Mouse (Mus musculus): ENCODE results near the gene Gas6. TPM values are rescaled to one million over a fixed set of nuclear protein-coding genes. Genes with fewer than 3 reads are reported as not detected.

Gas6 gene
- 17.7 and 19.2 TPM in 2 replicates for polyA plus RNA-seq (2014; fragmentation: Nextera tagmentation; extraction: Ambion mirVana)

DNA sequence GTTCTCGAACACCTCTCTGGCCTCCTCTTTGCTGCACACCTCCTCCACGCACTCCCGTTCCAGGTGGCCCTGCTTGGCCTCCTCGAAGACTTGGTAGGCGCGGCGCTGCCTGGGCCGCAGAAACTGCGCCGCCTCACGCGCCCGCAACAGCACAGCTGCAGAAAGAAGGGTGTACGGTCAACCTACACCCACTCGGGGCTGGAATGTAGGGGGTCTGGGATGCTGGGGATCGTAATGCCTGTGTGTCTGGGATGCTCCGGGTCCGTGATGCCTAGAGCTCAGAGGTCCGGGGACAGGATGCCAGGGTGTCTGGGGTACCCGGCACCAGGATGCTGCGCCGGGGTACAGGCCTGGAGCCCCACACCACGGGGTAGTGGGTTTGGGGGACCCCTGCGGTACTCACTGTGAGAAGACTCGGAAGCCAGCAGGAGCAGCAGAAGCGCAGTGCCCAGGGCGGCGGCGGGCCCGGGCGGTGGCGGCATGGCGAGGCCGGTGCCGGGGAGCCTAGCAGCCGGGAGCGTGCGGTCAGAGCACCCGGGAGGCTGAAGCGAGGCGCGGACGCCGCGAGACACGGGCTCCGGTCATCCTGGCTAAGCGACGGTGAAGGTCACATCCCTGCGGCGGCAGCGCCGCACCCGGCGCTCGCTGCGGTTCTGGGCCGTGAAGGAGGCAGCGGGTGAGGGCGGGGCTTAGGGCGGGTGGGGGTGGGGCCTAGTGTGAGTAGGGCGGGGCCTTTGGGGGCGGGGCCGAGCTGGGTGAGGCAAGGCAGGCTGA, at the start of gene Gas6:
Gas6 (minus strand) TSS at position 633 of the 774 bp plus-strand sequence.
- Histone ChIP-seq H3K9ac (replicated peaks; ENCODE audit: low read length) (peak within 1 kb of the TSS; percentile 68), H3K4me2 (ENCODE audit: low read length) (peak within 1 kb of the TSS; percentile 78), H3K4me1 (ENCODE audit: control insufficient read depth, insufficient read depth, low read length) (peaks cover 14% of the 10 kb centered on the region; the same call in 1 of the 2 replicates), H3K27ac (replicated peaks; ENCODE audit: low read depth, low read length) (no peak within 1 kb of the TSS; the same call in 1 of the 2 replicates), H3K4me3 (replicated peaks; ENCODE audit: low read depth, low read length) (peak within 1 kb of the TSS; percentile 52), H3K36me3 (ENCODE audit: control insufficient read depth, insufficient read depth, low read length) (no peaks in the 10 kb centered on the region), H3K27me3 (ENCODE audit: control insufficient read depth, insufficient read depth, low read length) (peaks cover 12% of the 10 kb centered on the region), H3K9me3 (ENCODE audit: control insufficient read depth, low read length) (no peaks in the 10 kb centered on the region)
- WGBS, result 1% methylated on average over 64 of the region's 64 CpGs
- ATAC-seq (ENCODE audit: low FRiP score, low TSS enrichment) (peak; percentile 76), DNase-seq (peak; percentile 82)

DNA sequence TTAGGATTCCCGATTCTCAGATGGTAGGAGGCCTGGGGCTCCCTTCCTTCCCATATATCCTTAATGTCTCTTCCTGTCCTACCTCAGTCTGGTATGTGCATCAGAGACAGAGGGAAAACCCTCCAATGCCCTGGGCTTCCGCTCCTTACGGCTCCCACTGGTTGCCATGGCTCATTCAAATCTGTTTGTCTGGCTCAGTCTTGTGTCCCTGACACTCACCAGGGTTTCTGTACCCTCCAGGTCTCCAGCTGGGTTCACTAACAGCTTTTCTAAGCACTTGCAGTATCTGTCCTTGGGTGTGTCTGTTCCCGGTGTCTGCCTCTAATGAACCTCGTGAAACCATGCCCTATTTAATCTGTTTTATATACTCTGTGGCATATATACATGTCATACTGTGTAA, 47.2 kb upstream of the Gas6 start:
- Histone ChIP-seq H3K27ac (replicated peaks; ENCODE audit: low read depth, low read length) (no peak overlapping the region), H3K4me3 (replicated peaks; ENCODE audit: low read depth, low read length) (no peak overlapping the region), H3K27me3 (ENCODE audit: control insufficient read depth, insufficient read depth, low read length) (no peaks in the 10 kb centered on the region), H3K4me2 (ENCODE audit: low read length) (no peak overlapping the region), H3K9ac (replicated peaks; ENCODE audit: low read length) (no peak overlapping the region), H3K9me3 (ENCODE audit: control insufficient read depth, low read length) (peaks cover 13% of the 10 kb centered on the region), H3K36me3 (ENCODE audit: control insufficient read depth, insufficient read depth, low read length) (no peaks in the 10 kb centered on the region), H3K4me1 (ENCODE audit: control insufficient read depth, insufficient read depth, low read length) (no peaks in the 10 kb centered on the region)
- DNase-seq (no peak), ATAC-seq (ENCODE audit: low FRiP score, low TSS enrichment) (no peak)
- WGBS, result 75% methylated on average over 5 of the region's 5 CpGs

DNA sequence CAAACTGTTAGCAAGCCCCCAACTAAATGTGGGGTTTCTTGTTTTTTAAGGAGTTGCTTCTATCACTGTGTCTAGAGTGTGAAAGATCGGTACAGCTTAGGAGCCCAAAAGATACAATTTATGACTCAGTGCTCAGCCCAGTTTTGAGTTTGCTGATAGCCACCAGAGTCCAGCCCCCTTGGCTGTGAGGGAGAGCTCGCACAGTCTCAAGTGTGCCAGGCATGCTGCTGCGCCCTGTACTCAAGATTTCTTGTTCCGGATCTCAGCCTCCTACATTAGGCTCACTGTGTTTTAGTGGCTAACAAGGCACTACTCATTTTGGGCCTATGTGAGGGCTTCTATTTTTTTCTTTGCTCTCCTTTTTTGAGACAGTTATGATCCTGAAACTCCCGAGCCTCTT, 45.8 kb upstream of the Gas6 start:
- no peak for ATAC-seq (ENCODE audit: low FRiP score, low TSS enrichment)
- Histone ChIP-seq H3K9ac (replicated peaks; ENCODE audit: low read length) (no peak overlapping the region), H3K36me3 (ENCODE audit: control insufficient read depth, insufficient read depth, low read length) (no peaks in the 10 kb centered on the region), H3K27me3 (ENCODE audit: control insufficient read depth, insufficient read depth, low read length) (no peaks in the 10 kb centered on the region), H3K9me3 (ENCODE audit: control insufficient read depth, low read length) (peaks cover 4% of the 10 kb centered on the region), H3K4me1 (ENCODE audit: control insufficient read depth, insufficient read depth, low read length) (no peaks in the 10 kb centered on the region), H3K27ac (replicated peaks; ENCODE audit: low read depth, low read length) (no peak overlapping the region), H3K4me2 (ENCODE audit: low read length) (no peak overlapping the region), H3K4me3 (replicated peaks; ENCODE audit: low read depth, low read length) (no peak overlapping the region)
- WGBS, result 84% methylated on average over 5 of the region's 5 CpGs
- no peak for DNase-seq

DNA sequence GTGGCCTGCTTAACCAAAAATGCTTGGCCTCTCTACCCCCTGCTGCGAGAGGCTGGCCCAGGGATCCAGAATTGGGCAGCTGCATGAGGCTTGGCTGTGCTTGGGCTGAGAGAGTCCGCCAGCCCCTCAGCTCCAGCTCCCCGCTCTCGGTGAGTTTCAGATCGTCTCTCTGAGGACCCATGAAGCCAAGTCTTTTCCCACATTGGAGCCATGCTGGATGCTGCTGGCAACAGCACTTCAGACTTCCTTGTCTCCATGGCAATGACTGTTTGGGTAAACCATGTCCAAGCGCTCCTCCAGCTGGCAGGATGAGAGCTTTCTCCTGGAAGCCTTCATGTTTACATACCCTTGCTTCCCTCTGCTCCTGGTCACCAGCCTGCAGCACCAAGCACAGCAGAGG, 44.5 kb upstream of the Gas6 start:
- WGBS, result 76% methylated on average over 6 of the region's 6 CpGs
- H3K4me2 ChIP-seq (ENCODE audit: low read length), result no peak overlapping the region
- H3K36me3 ChIP-seq (ENCODE audit: control insufficient read depth, insufficient read depth, low read length), result no peaks in the 10 kb centered on the region
- no peaks in the 10 kb centered on the region for H3K4me1 ChIP-seq (ENCODE audit: control insufficient read depth, insufficient read depth, low read length)
- H3K27ac ChIP-seq (replicated peaks; ENCODE audit: low read depth, low read length), result no peak overlapping the region
- H3K9ac ChIP-seq (replicated peaks; ENCODE audit: low read length), result no peak overlapping the region
- ATAC-seq (ENCODE audit: low FRiP score, low TSS enrichment) (no peak), DNase-seq (peak; percentile 34)
- H3K4me3 ChIP-seq (replicated peaks; ENCODE audit: low read depth, low read length), result no peak overlapping the region
- no peaks in the 10 kb centered on the region for H3K27me3 ChIP-seq (ENCODE audit: control insufficient read depth, insufficient read depth, low read length)
- no peaks in the 10 kb centered on the region for H3K9me3 ChIP-seq (ENCODE audit: control insufficient read depth, low read length)

DNA sequence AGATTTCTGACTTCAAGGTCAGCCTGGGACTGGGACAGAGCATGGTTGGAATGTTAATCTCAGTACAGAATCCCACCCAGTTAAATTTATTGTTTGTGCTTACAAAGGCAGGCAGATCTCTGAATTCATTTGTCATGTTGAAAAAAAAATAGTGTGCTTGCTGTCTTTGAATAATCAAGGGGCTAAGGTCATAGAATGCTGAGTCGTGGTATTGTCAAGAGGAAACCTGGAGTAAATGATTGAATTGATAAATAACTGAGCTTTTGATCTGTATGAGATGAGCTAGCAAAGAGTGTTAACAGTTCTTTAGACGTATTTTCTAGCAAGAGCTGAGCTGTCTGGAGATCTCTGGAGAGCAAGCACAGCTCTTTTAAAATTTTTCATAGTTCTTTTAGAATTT, 42.8 kb upstream of the Gas6 start:
- ATAC-seq (ENCODE audit: low FRiP score, low TSS enrichment) (no peak), DNase-seq (no peak)
- no peak overlapping the region for H3K4me3 ChIP-seq (replicated peaks; ENCODE audit: low read depth, low read length)
- no peaks in the 10 kb centered on the region for H3K4me1 ChIP-seq (ENCODE audit: control insufficient read depth, insufficient read depth, low read length)
- 35% methylated on average over 2 of the region's 2 CpGs for WGBS
- H3K9ac ChIP-seq (replicated peaks; ENCODE audit: low read length), result no peak overlapping the region
- H3K27me3 ChIP-seq (ENCODE audit: control insufficient read depth, insufficient read depth, low read length), result no peaks in the 10 kb centered on the region
- H3K36me3 ChIP-seq (ENCODE audit: control insufficient read depth, insufficient read depth, low read length), result no peaks in the 10 kb centered on the region
- no peak overlapping the region for H3K27ac ChIP-seq (replicated peaks; ENCODE audit: low read depth, low read length)
- H3K4me2 ChIP-seq (ENCODE audit: low read length), result no peak overlapping the region
- no peaks in the 10 kb centered on the region for H3K9me3 ChIP-seq (ENCODE audit: control insufficient read depth, low read length)

DNA sequence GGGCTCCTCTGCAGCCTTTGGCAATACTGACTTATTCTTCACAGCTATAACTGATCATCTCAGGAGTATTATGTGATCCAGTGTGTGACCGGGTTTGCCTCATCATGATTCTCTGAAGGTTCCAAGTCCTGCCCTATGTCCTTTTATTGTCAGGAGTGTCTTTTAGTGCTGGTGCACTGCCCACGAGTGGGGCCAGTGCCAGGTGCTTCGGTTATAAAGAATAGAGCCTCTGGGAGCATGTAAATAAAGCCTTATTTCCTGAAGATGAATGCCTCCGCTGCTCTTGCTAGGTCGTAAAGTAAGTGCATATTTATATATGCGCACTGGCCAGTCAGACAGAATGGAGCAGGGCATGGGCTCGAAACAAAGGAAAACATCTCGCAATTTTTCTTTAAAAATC, 38.8 kb upstream of the Gas6 start:
- Histone ChIP-seq H3K9ac (replicated peaks; ENCODE audit: low read length) (no peak overlapping the region), H3K4me2 (ENCODE audit: low read length) (no peak overlapping the region), H3K4me1 (ENCODE audit: control insufficient read depth, insufficient read depth, low read length) (peaks cover 8% of the 10 kb centered on the region; the same call in 1 of the 2 replicates), H3K27ac (replicated peaks; ENCODE audit: low read depth, low read length) (no peak overlapping the region), H3K9me3 (ENCODE audit: control insufficient read depth, low read length) (no peaks in the 10 kb centered on the region), H3K4me3 (replicated peaks; ENCODE audit: low read depth, low read length) (no peak overlapping the region), H3K36me3 (ENCODE audit: control insufficient read depth, insufficient read depth, low read length) (no peaks in the 10 kb centered on the region), H3K27me3 (ENCODE audit: control insufficient read depth, insufficient read depth, low read length) (no peaks in the 10 kb centered on the region)
- ATAC-seq (ENCODE audit: low FRiP score, low TSS enrichment) (no peak), DNase-seq (no peak)
- WGBS, result 82% methylated on average over 8 of the region's 8 CpGs

DNA sequence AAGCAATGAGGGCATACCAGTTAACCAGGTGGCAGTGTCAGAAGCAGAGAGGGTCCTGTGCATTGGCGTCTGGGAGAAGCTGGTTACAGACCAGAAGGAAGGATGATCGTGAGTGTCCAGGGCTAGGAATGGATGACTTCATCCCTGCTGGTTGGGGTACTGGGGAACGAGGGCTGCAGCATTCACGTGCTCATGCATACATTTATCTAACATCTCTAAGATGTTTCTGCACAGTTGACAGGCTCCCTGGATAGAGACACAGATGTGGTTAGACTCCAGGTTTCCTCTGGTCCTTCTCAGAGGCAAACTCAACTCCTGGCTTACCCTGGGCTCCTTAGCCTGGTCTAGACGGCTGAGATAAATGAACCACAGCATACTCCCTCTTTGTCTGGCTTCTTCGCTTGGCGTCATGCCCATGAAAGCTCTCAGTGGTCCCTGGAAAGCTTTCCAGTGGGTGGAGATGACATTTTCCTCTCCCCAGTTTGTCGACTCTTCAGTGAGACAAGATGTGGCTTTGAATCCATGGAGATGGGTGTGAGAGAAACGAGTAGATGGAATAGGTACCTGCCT, 37.4 kb upstream of the Gas6 start:
- no peaks in the 10 kb centered on the region for H3K27me3 ChIP-seq (ENCODE audit: control insufficient read depth, insufficient read depth, low read length)
- 77% methylated on average over 9 of the region's 9 CpGs for WGBS
- DNase-seq (peak; percentile 8), ATAC-seq (ENCODE audit: low FRiP score, low TSS enrichment) (no peak)
- H3K36me3 ChIP-seq (ENCODE audit: control insufficient read depth, insufficient read depth, low read length), result no peaks in the 10 kb centered on the region
- H3K4me2 ChIP-seq (ENCODE audit: low read length), result no peak overlapping the region
- no peak overlapping the region for H3K4me3 ChIP-seq (replicated peaks; ENCODE audit: low read depth, low read length)
- H3K27ac ChIP-seq (replicated peaks; ENCODE audit: low read depth, low read length), result no peak overlapping the region
- H3K9ac ChIP-seq (replicated peaks; ENCODE audit: low read length), result no peak overlapping the region
- peaks cover 3% of the 10 kb centered on the region; the same call in 1 of the 2 replicates for H3K9me3 ChIP-seq (ENCODE audit: control insufficient read depth, low read length)
- peaks cover 8% of the 10 kb centered on the region; the same call in 1 of the 2 replicates for H3K4me1 ChIP-seq (ENCODE audit: control insufficient read depth, insufficient read depth, low read length)

DNA sequence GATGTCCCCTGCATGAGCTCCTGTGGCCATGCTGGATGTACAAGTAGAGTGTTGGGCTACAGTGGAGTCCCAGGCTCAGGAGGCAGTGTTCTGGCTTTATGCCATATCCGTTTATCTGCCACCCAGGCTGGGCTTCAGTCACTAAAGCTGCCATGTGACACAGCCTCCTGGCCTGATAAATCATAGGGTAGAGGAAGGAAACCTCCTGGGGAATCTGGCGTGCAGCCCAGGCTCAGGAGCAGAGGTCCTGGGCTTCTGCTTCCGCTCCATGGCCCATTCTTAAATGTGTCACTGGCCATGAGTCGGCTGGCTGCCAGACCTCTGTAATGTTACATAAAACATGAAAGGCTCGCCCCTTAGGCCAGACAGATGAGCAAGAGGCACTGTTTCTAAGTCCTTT, 36.7 kb upstream of the Gas6 start:
- 56% methylated on average over 5 of the region's 5 CpGs for WGBS
- Histone ChIP-seq H3K27ac (replicated peaks; ENCODE audit: low read depth, low read length) (no peak overlapping the region), H3K27me3 (ENCODE audit: control insufficient read depth, insufficient read depth, low read length) (no peaks in the 10 kb centered on the region), H3K4me3 (replicated peaks; ENCODE audit: low read depth, low read length) (no peak overlapping the region), H3K4me1 (ENCODE audit: control insufficient read depth, insufficient read depth, low read length) (peaks cover 8% of the 10 kb centered on the region; the same call in 1 of the 2 replicates), H3K9me3 (ENCODE audit: control insufficient read depth, low read length) (peaks cover 3% of the 10 kb centered on the region; the same call in 1 of the 2 replicates), H3K36me3 (ENCODE audit: control insufficient read depth, insufficient read depth, low read length) (no peaks in the 10 kb centered on the region), H3K9ac (replicated peaks; ENCODE audit: low read length) (no peak overlapping the region), H3K4me2 (ENCODE audit: low read length) (no peak overlapping the region)
- DNase-seq, result peak; percentile 71
- peak; percentile 53; the same call in 1 of the 2 replicates for ATAC-seq (ENCODE audit: low FRiP score, low TSS enrichment)

DNA sequence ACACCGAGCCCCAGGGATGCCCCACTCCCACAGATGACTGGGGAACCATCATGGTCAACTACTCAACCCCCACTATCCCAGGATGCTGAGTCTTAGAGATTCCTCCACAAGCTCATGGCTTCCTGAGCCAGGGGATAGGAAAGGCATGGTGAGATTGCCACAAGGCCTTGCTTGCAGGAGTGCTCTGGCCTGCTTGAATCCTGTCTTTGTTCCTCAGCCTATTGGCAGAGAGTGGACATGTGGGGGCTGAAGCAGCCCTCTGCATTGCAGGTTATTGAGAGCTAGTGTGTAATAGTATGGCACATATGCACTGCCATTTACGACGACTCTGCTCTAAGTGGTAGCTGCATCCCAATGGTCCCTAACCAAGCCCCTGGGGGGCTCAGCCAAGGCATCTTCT, 36.1 kb upstream of the Gas6 start:
- Histone ChIP-seq H3K9me3 (ENCODE audit: control insufficient read depth, low read length) (peaks cover 3% of the 10 kb centered on the region; the same call in 1 of the 2 replicates), H3K27ac (replicated peaks; ENCODE audit: low read depth, low read length) (no peak overlapping the region), H3K27me3 (ENCODE audit: control insufficient read depth, insufficient read depth, low read length) (no peaks in the 10 kb centered on the region), H3K36me3 (ENCODE audit: control insufficient read depth, insufficient read depth, low read length) (no peaks in the 10 kb centered on the region), H3K4me1 (ENCODE audit: control insufficient read depth, insufficient read depth, low read length) (peaks cover 8% of the 10 kb centered on the region; the same call in 1 of the 2 replicates), H3K4me3 (replicated peaks; ENCODE audit: low read depth, low read length) (no peak overlapping the region), H3K9ac (replicated peaks; ENCODE audit: low read length) (no peak overlapping the region), H3K4me2 (ENCODE audit: low read length) (no peak overlapping the region)
- DNase-seq (no peak), ATAC-seq (ENCODE audit: low FRiP score, low TSS enrichment) (no peak)
- WGBS, result 82% methylated on average over 3 of the region's 3 CpGs
